Mouse (Mus musculus) fat pad, adult 2 months (tissue): ENCODE measurements around the gene Nrn1.
A peak's percentile ranks its signal among the peaks of the same experiment; 100 is the strongest.

Source experiments
- DNase-seq: peaks from one replicate; pipeline ENCODE4 v3.0.0-alpha.2; 2011; ENCODE audit warnings: low read depth, low spot score; ENCODE audit errors: extremely low read depth

The Nrn1 gene

GRCm38 (mm10) chr13:36734731-36735571, at the start of gene Nrn1:
Nrn1 (minus strand) TSS chr13:36735131.
- DNase-seq: no peak

GRCm38 (mm10) chr13:36779626-36780025, 44.7 kb upstream of the Nrn1 start:
- no peak for DNase-seq

- no peak for DNase-seq
These were observed 31.9 kb upstream of the Nrn1 start for GRCm38 (mm10) chr13:36766801-36767200.

GRCm38 (mm10) chr13:36751861-36752260, 16.9 kb upstream of the Nrn1 start:
- no peak for DNase-seq

- DNase-seq: no peak
These were observed 15.1 kb upstream of the Nrn1 start for GRCm38 (mm10) chr13:36750056-36750455.

GRCm38 (mm10) chr13:36736619-36736996, 1.7 kb upstream of the Nrn1 start:
- no peak for DNase-seq

- peak; percentile 5 for DNase-seq
These were observed 1.1 kb upstream of the Nrn1 start for GRCm38 (mm10) chr13:36735901-36736618.

- DNase-seq: no peak
These were observed 791 bp downstream of the Nrn1 start for GRCm38 (mm10) chr13:36733989-36734690.

GRCm38 (mm10) chr13:36733566-36733965, 1.4 kb downstream of the Nrn1 start:
- no peak for DNase-seq

GRCm38 (mm10) chr13:36732891-36733490, 1.9 kb downstream of the Nrn1 start:
- DNase-seq: no peak

GRCm38 (mm10) chr13:36731931-36732461, 2.9 kb downstream of the Nrn1 start:
- no peak for DNase-seq

GRCm38 (mm10) chr13:36731016-36731930, 3.7 kb downstream of the Nrn1 start:
- DNase-seq: no peak

- no peak for DNase-seq
These were observed 4.6 kb downstream of the Nrn1 start for GRCm38 (mm10) chr13:36730341-36730761.

GRCm38 (mm10) chr13:36729731-36730340, 5.1 kb downstream of the Nrn1 start:
- DNase-seq: no peak

GRCm38 (mm10) chr13:36728509-36728908, 6.4 kb downstream of the Nrn1 start:
- DNase-seq: no peak

- no peak for DNase-seq
These were observed 7.0 kb downstream of the Nrn1 start for GRCm38 (mm10) chr13:36727779-36728470.

- DNase-seq: no peak
These were observed 7.8 kb downstream of the Nrn1 start for GRCm38 (mm10) chr13:36726951-36727778.

GRCm38 (mm10) chr13:36726551-36726950, 8.4 kb downstream of the Nrn1 start:
- no peak for DNase-seq
